Mouse (Mus musculus) brain, embryonic 14.5 days (tissue): ENCODE data around the gene P3h2. TPM values are rescaled to one million over a fixed set of nuclear protein-coding genes. Genes with fewer than 3 reads are reported as not detected.
A peak's percentile ranks its signal among the peaks of the same experiment; 100 is the strongest.

Experiments
- DNase-seq: peaks from one replicate; pipeline ENCODE4 v3.0.0-alpha.2; 2011; ENCODE audit warnings: low read depth
- CTCF ChIP-seq: fragments of 200-500 bp; IDR thresholded peaks from 2 replicates; pipeline ENCODE4 v1.5.1; 2012; ENCODE audit warnings: inconsistent platforms, mild to moderate bottlenecking, moderate library complexity, borderline replicate concordance; ENCODE audit not compliant: insufficient read depth, insufficient read length; ENCODE audit errors: extremely low read depth
- POLR2A ChIP-seq: fragments of 200-500 bp; IDR thresholded peaks from 2 replicates; pipeline ENCODE4 v1.6.1; 2012; ENCODE audit warnings: mild to moderate bottlenecking, inconsistent platforms, borderline replicate concordance; ENCODE audit not compliant: poor library complexity, insufficient read depth, insufficient read length, severe bottlenecking; ENCODE audit errors: extremely low read depth
- polyA plus RNA-seq: library from polyadenylated mRNA; depleted of rRNA; stranded (reverse); fragments of >200 nt; gene quantifications from 2 replicates; pipeline ENCODE4 v1.2.3, GENCODE M21; 2012

Gene P3h2
- polyA plus RNA-seq, 1 experiment = 1.5 TPM

- TF ChIP-seq CTCF (no peak), POLR2A (no peak)
- peak; percentile 82 for DNase-seq
Observed at GRCm38 (mm10) chr16:26060239-26061085, 45.1 kb downstream of the P3h2 start.

GRCm38 (mm10) chr16:26053631-26054030, 52.0 kb downstream of the P3h2 start:
- TF ChIP-seq POLR2A (no peak), CTCF (no peak)
- no peak for DNase-seq

- peak; percentile 15 for DNase-seq
- TF ChIP-seq POLR2A = no peak
- TF ChIP-seq CTCF = no peak
Observed at GRCm38 (mm10) chr16:26049393-26050087, 56.0 kb downstream of the P3h2 start.

GRCm38 (mm10) chr16:26047870-26048269, 57.7 kb downstream of the P3h2 start:
- TF ChIP-seq POLR2A (no peak), CTCF (no peak)
- DNase-seq = no peak

- no peak for DNase-seq
- TF ChIP-seq CTCF = no peak
- no peak for TF ChIP-seq POLR2A
Observed at GRCm38 (mm10) chr16:26047396-26047795, 58.2 kb downstream of the P3h2 start.

- DNase-seq = peak; percentile 19
- no peak for TF ChIP-seq POLR2A
- TF ChIP-seq CTCF = no peak
Observed at GRCm38 (mm10) chr16:26041929-26042303, 63.7 kb downstream of the P3h2 start.

GRCm38 (mm10) chr16:26041021-26041928, 64.3 kb downstream of the P3h2 start:
- no peak for TF ChIP-seq CTCF
- no peak for TF ChIP-seq POLR2A
- DNase-seq = peak; percentile 15

GRCm38 (mm10) chr16:26039320-26039719, 66.3 kb downstream of the P3h2 start:
- no peak for DNase-seq
- TF ChIP-seq POLR2A = no peak
- no peak for TF ChIP-seq CTCF

- peak; percentile 50 for DNase-seq
- TF ChIP-seq CTCF (no peak), POLR2A (no peak)
Observed at GRCm38 (mm10) chr16:26035525-26035924, 70.1 kb downstream of the P3h2 start.

- DNase-seq = peak; percentile 17
- TF ChIP-seq POLR2A (no peak), CTCF (no peak)
Observed at GRCm38 (mm10) chr16:26035079-26035478, 70.5 kb downstream of the P3h2 start.
